Mouse (Mus musculus) ZHBTc4 (cell line): Measurements from ENCODE around the gene Timeless.
"Not testable (repeated sequence)": the region's sequence is repeated elsewhere in the genome, so short reads cannot be mapped to it uniquely, and the experiment has no call there.

Experiments
- DNase-seq: peaks from one replicate; pipeline ENCODE4 v3.0.0-alpha.2; 2011; ENCODE audit warnings: low read depth, low spot score

Timeless gene

GRCm38 (mm10) chr10:128212871-128213323, 19.0 kb upstream of the Timeless start:
- peak; percentile 87 for DNase-seq

- DNase-seq = not testable (repeated sequence)
Observed at GRCm38 (mm10) chr10:128214112-128214511, 17.8 kb upstream of the Timeless start.

GRCm38 (mm10) chr10:128214981-128215380, 16.9 kb upstream of the Timeless start:
- DNase-seq = no peak

GRCm38 (mm10) chr10:128218387-128219117, 13.3 kb upstream of the Timeless start:
- DNase-seq = no peak

GRCm38 (mm10) chr10:128221533-128222286, 10.2 kb upstream of the Timeless start:
- DNase-seq = peak; percentile 54

GRCm38 (mm10) chr10:128225064-128225463, 6.8 kb upstream of the Timeless start:
- DNase-seq = no peak

- no peak for DNase-seq
Observed at GRCm38 (mm10) chr10:128225538-128225937, 6.3 kb upstream of the Timeless start, which contains the start of gene Mip. Gene Mip, plus strand, starts transcription at chr10:128225838.

- no peak for DNase-seq
Observed at GRCm38 (mm10) chr10:128227592-128227991, 4.3 kb upstream of the Timeless start.

GRCm38 (mm10) chr10:128228009-128228408, 3.9 kb upstream of the Timeless start:
- DNase-seq = no peak

- DNase-seq = no peak
Observed at GRCm38 (mm10) chr10:128230582-128230981, 1.3 kb upstream of the Timeless start.

GRCm38 (mm10) chr10:128231146-128231545, 719 bp upstream of the Timeless start:
- DNase-seq = no peak

GRCm38 (mm10) chr10:128232420-128232985, 638 bp downstream of the Timeless start:
- DNase-seq = peak; percentile 89

GRCm38 (mm10) chr10:128236321-128236720, 4.5 kb downstream of the Timeless start:
- no peak for DNase-seq

GRCm38 (mm10) chr10:128237807-128238480, 6.1 kb downstream of the Timeless start:
- DNase-seq = peak; percentile 37

GRCm38 (mm10) chr10:128239140-128239539, 7.3 kb downstream of the Timeless start:
- no peak for DNase-seq

GRCm38 (mm10) chr10:128240131-128240530, 8.3 kb downstream of the Timeless start:
- no peak for DNase-seq

GRCm38 (mm10) chr10:128243252-128243651, 11.4 kb downstream of the Timeless start:
- DNase-seq = no peak

GRCm38 (mm10) chr10:128244121-128244520, 12.3 kb downstream of the Timeless start:
- DNase-seq = no peak

- peak; percentile 89 for DNase-seq
Observed at GRCm38 (mm10) chr10:128247020-128247732, 15.3 kb downstream of the Timeless start.

- peak; percentile 61 for DNase-seq
Observed at GRCm38 (mm10) chr10:128250565-128250964, 18.7 kb downstream of the Timeless start.

- DNase-seq = no peak
Observed at GRCm38 (mm10) chr10:128253677-128254255, 21.9 kb downstream of the Timeless start, which contains the start of gene Apon. Gene Apon, plus strand, starts transcription at chr10:128254096.
